Mouse (Mus musculus) neural tube, embryonic 12.5 days (tissue): Measurements from ENCODE around the gene Gm26938. TPM values are rescaled to one million over a fixed set of nuclear protein-coding genes. Genes with fewer than 3 reads are reported as not detected.

ENCODE experiments used
- ATAC-seq: fragments of 200-750 bp; cut with Nextera tagmentation; 2 replicates; pipeline ENCODE4 v1.8.0; 2017; ENCODE audit warnings: low read depth, mild to moderate bottlenecking, moderate TSS enrichment, moderate library complexity; ENCODE audit not compliant: low FRiP score
- H3K27ac ChIP-seq: fragments of 300-500 bp; sonication (generic); 2 replicates; pipeline ENCODE4 v1.5.1; 2016
- H3K27me3 ChIP-seq: fragments of 300-500 bp; sonication (generic); replicated peaks from 2 replicates; pipeline ENCODE4 v1.6.1; 2016; ENCODE audit warnings: mild to moderate bottlenecking
- H3K36me3 ChIP-seq: fragments of 300-500 bp; sonication (generic); 2 replicates; pipeline ENCODE4 v1.6.1; 2016; ENCODE audit warnings: mild to moderate bottlenecking
- H3K4me1 ChIP-seq: fragments of 300-500 bp; sonication (generic); 2 replicates; pipeline ENCODE4 v1.6.1; 2016
- H3K4me2 ChIP-seq: fragments of 300-500 bp; sonication (generic); replicated peaks from 2 replicates; pipeline ENCODE4 v1.6.1; 2016; ENCODE audit warnings: mild to moderate bottlenecking
- H3K4me3 ChIP-seq: fragments of 300-500 bp; sonication (generic); 2 replicates; pipeline ENCODE4 v1.5.1; 2016
- H3K9ac ChIP-seq: fragments of 300-500 bp; sonication (generic); 2 replicates; pipeline ENCODE4 v1.6.1; 2016; ENCODE audit warnings: mild to moderate bottlenecking
- H3K9me3 ChIP-seq: fragments of 300-500 bp; sonication (generic); 2 replicates; pipeline ENCODE4 v1.6.1; 2016; ENCODE audit warnings: mild to moderate bottlenecking
- WGBS: fragments of 180-500 bp; shearing (Covaris S2); methylation state at CpG from one replicate; pipeline ENCODE4 v1.1.7; 2016; 5-methylcytosine and 5-hydroxymethylcytosine counted together
- polyA plus RNA-seq: library from polyadenylated mRNA; unstranded; fragments of >200 nt; fragmentation: Nextera tagmentation; extraction: Ambion mirVana; gene quantifications from 2 replicates; pipeline ENCODE4 v1.2.1, GENCODE M21; 2016

Gm26938 gene
- polyA plus RNA-seq, 1 experiment from 2014 or later: not detected

DNA sequence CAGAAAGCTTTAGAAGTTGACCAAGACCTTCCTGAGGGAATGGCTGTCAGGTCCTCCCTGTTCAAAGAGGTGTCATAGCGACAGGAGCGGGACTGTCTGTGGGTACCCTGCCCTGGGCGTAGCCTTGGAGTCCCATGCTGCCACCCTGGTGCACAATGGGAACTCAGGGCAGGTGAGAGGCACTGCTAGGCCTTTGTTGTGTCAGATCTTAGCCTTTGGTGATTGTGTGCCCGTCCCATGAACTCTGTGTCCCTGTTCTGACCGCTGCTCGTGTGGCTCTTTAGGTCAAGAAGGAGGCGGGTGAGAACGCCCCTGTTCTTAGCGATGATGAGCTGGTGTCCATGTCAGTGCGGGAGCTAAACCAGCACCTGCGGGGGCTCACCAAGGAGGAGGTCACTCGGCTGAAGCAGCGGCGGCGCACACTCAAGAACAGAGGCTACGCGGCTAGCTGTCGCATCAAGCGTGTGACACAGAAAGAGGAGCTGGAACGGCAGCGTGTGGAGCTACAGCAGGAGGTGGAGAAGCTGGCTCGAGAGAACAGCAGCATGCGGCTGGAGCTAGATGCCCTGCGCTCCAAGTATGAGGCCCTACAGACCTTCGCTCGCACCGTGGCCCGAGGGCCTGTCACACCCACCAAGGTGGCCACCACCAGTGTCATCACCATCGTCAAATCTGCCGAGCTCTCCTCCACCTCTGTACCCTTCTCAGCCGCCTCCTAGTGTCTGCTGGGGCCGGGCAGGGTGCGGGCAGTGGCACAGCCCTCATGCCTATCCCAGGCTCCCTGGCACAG lies 26.2 kb downstream of the Gm26938 start:
- no peaks in the 10 kb centered on the region for H3K9me3 ChIP-seq
- peaks cover 59% of the 10 kb centered on the region for H3K4me1 ChIP-seq
- H3K27ac ChIP-seq: no peak overlapping the region
- no peaks in the 10 kb centered on the region; the same call in 1 of the 2 replicates for H3K27me3 ChIP-seq
- 92% methylated on average over 33 of the region's 33 CpGs for WGBS
- H3K36me3 ChIP-seq: peaks cover 28% of the 10 kb centered on the region
- H3K4me3 ChIP-seq: no peak overlapping the region
- no peak overlapping the region for H3K9ac ChIP-seq
- H3K4me2 ChIP-seq: no peak overlapping the region
- ATAC-seq: no peak

DNA sequence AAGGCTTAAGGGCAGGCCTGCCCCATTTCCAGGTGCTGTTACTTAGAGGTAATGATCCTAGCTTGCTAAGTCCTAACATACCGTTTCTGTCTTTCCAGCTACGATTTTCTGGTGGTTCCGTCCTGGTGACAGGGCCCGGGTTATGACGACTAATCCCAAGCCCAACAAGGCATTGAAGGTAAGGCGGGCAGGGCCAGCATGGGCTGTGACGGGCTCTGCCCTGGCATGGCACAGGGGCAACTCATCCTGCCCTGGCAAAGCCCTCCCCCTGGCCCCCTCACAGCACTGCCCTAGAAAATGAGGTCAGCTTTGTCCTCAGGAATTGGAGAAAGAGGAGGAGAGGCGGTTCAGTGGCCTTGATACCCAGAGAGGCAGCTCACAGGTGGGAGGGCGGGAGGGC lies 27.2 kb downstream of the Gm26938 start:
- Histone ChIP-seq H3K9ac (0 out of 2 replicates have a peak overlapping the region, but pooled peaks have one; percentile 8), H3K4me1 (peaks cover 62% of the 10 kb centered on the region), H3K36me3 (peaks cover 28% of the 10 kb centered on the region), H3K4me3 (no peak overlapping the region), H3K4me2 (peak overlapping the region; percentile 66), H3K27me3 (no peaks in the 10 kb centered on the region; the same call in 1 of the 2 replicates), H3K9me3 (no peaks in the 10 kb centered on the region), H3K27ac (0 out of 2 replicates have a peak overlapping the region, but pooled peaks have one; percentile 79)
- 93% methylated on average over 9 of the region's 9 CpGs for WGBS
- no peak for ATAC-seq

DNA sequence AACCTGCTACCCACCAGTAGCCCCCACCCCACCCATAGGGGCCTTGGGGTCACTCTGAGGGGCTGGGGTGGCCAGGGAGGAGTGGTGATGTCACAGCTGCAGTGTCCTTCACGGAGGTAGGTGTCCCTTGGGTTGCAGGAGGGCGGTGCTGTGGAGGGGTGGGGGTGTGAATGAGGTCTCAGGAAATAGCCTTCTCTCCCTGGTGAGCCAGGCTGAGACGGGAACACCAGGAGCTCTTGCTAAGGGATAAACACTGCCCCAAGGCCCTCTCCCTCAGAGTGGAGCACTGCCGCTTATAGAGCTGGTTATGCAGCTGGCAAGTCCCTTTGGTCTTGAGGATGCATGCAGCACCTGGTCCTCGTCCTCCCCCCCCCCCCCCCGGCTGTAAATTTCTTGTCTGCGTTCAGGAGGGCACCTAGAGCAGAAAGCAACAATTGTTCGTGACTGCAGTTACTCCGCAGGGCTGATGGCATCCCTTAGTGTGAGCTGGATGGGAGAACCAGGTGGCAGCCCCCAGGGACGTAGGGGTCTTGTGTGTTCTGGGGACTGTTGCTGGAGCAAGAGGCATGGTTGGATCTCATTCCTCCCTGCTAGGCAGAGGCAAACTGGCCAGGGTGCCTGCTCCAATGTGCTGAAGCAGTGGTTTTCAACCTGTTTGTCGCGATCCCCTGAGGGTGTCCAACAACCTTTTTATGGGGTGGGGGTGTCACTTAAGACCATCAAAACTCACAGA lies 27.9 kb downstream of the Gm26938 start:
- Histone ChIP-seq H3K9ac (peak overlapping the region; percentile 56), H3K4me2 (peak overlapping the region; percentile 66), H3K27me3 (no peaks in the 10 kb centered on the region; the same call in 1 of the 2 replicates), H3K4me1 (peaks cover 55% of the 10 kb centered on the region), H3K4me3 (peak overlapping the region; percentile 29), H3K27ac (peak overlapping the region; percentile 79), H3K9me3 (no peaks in the 10 kb centered on the region), H3K36me3 (peaks cover 28% of the 10 kb centered on the region)
- peak; percentile 52 for ATAC-seq
- WGBS: 27% methylated on average over 12 of the region's 12 CpGs

DNA sequence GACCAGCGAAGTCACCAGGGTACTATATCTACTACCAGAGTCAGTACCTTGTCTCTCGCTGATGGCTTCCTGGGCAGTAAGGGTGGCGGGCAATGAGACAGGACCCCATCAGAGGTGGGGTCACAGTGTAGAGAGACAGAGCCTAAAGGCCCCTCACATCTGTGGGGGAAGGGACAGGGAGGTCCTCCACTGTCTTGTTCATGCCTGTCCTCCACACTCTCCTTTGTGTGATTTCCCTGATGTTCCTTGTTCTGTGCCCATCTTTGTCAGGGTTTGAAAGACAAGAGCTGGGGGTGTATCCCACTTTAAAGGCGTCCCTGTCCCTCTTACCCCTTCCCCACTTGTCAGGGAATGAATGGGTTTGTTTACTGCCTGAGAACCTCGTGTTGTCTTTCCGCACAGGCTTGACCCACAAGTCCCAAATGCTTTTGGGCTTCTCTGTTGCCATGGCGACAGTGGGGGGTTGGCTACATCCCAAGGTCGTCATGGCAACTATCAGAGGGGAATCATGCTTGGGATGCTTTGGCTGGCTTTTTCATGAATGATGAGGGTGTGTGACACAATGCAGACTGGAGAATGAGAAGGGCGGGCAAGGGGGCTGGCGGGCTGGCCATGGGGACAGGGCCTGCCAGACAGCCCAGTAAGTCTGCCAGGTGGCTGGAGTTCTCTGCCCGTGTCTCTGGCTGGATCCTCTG lies 28.6 kb downstream of the Gm26938 start:
- Histone ChIP-seq H3K4me2 (peak overlapping the region; percentile 66), H3K9ac (peak overlapping the region; percentile 56), H3K27ac (peak overlapping the region; percentile 79), H3K4me3 (peak overlapping the region; percentile 29), H3K36me3 (peaks cover 28% of the 10 kb centered on the region), H3K4me1 (peaks cover 56% of the 10 kb centered on the region), H3K27me3 (no peaks in the 10 kb centered on the region; the same call in 1 of the 2 replicates), H3K9me3 (no peaks in the 10 kb centered on the region)
- WGBS: 17% methylated on average over 11 of the region's 11 CpGs
- ATAC-seq: peak; percentile 91

DNA sequence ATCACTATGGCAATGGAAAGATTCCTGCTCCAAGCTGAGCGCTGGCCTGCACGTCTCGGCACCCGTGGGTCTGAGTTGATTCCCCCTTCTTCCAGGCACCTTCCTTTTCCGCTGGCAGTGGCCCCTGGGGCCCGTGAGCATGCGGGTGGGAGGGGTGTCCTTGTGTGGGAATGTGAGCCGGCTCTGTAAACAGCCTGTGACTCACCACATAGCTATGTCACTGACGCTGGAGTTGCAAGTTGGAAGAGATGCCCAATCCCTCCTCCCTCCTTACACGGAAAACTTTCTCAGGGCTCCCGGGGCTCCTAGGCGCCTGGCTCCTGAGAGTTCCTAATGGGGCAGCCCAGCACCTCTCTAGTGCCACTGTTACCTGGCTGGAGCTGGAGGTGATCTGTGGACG lies 29.3 kb downstream of the Gm26938 start:
- Histone ChIP-seq H3K4me1 (peaks cover 63% of the 10 kb centered on the region), H3K9ac (no peak overlapping the region), H3K36me3 (peaks cover 26% of the 10 kb centered on the region), H3K4me3 (no peak overlapping the region), H3K4me2 (peak overlapping the region; percentile 66), H3K27ac (peak overlapping the region; percentile 79; the same call in 1 of the 2 replicates), H3K27me3 (no peaks in the 10 kb centered on the region; the same call in 1 of the 2 replicates), H3K9me3 (no peaks in the 10 kb centered on the region)
- peak; percentile 7; the same call in 1 of the 2 replicates for ATAC-seq
- 24% methylated on average over 13 of the region's 13 CpGs for WGBS

DNA sequence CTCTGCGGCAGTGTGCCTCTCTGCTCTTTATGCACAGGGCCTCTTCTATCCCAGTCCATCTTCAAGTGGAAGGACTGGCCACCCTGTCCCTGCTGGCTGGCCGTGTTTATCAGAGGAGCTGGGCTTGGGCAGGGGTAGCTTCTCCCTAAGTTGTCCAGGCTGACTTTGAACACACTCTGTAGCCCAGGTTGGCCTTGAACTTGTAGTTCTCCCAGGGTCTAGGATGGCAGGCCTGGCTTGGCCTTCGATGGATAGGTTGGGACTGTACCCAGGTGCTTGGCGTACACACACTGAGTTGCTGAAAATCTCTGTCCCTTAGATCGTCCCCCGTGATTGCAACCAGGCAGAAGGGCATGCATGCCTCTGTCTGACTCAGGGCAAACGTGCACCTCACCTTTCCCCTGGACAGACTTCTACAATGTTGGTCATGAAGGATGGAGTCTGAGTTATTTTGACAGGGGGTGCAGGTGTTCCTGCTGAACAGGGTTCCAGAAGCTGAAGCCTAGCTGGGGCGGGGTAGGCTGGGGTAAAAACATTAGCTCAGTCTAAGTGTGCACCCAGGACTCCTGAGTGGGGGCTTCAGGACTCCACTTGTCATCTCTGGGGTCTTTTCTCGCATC lies 30.1 kb downstream of the Gm26938 start:
- Histone ChIP-seq H3K4me3 (no peak overlapping the region), H3K9ac (no peak overlapping the region), H3K27me3 (no peaks in the 10 kb centered on the region; the same call in 1 of the 2 replicates), H3K36me3 (peaks cover 19% of the 10 kb centered on the region), H3K27ac (no peak overlapping the region), H3K9me3 (no peaks in the 10 kb centered on the region), H3K4me1 (peaks cover 68% of the 10 kb centered on the region), H3K4me2 (peak overlapping the region; percentile 66; the same call in 1 of the 2 replicates)
- ATAC-seq: no peak
- 86% methylated on average over 9 of the region's 9 CpGs for WGBS

DNA sequence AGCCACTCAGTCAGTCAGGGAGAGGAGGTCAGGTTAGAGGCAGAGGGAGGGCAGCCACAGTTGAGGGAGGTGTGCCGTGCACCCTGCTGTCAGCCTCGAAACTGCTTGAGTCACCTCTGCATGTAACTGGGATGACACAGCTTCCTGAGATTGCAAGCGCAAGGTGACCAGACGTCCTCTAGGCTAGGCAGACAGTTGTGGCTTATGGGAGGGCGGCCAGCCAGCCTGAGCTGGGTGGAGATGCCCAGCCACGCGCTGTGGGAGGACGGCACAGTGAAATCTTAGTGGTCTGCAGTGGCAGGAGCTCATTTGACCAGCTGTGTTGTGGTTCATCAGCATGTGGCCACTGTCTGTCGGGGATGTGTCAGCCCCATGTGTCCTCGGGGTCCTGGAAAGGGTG lies 31.3 kb downstream of the Gm26938 start:
- 0 out of 2 replicates have a peak overlapping the region, but pooled peaks have one; percentile 21 for H3K9ac ChIP-seq
- 71% methylated on average over 10 of the region's 10 CpGs for WGBS

DNA sequence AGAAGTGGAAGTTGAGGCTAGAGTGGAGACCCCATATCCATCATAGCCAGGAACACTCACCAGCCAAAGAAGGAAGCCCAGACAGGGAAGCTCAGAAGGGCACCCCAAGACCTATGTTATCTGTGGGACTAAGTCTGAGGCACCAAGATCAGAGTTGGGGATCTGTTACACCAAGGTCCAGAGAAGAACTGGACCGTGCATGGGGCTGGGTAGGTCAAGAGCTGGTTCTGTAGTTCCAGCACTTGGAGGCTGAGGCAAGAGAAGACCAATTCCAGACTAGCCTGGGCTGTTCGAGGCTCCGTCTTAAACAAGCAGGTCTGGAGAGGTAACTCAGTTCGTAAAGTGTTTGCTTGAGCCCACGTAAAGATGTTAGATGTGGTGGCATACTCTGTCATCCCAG lies 32.1 kb downstream of the Gm26938 start:
- Histone ChIP-seq H3K4me1 (peaks cover 66% of the 10 kb centered on the region), H3K4me3 (no peak overlapping the region), H3K36me3 (peaks cover 1% of the 10 kb centered on the region; the same call in 1 of the 2 replicates), H3K9ac (no peak overlapping the region), H3K27ac (no peak overlapping the region), H3K9me3 (no peaks in the 10 kb centered on the region), H3K4me2 (no peak overlapping the region), H3K27me3 (no peaks in the 10 kb centered on the region; the same call in 1 of the 2 replicates)
- 94% methylated on average over 5 of the region's 5 CpGs for whole genome bisulfite sequencing
- no peak for ATAC-seq

More for the DNA sequence above, 31.3 kb downstream of the Gm26938 start:
- H3K4me2 ChIP-seq: no peak overlapping the region
- H3K4me1 ChIP-seq: peaks cover 71% of the 10 kb centered on the region
- no peaks in the 10 kb centered on the region for H3K9me3 ChIP-seq
- peaks cover 8% of the 10 kb centered on the region for H3K36me3 ChIP-seq
- H3K4me3 ChIP-seq: no peak overlapping the region
- no peak overlapping the region for H3K27ac ChIP-seq
- no peaks in the 10 kb centered on the region; the same call in 1 of the 2 replicates for H3K27me3 ChIP-seq
- no peak for ATAC-seq

DNA sequence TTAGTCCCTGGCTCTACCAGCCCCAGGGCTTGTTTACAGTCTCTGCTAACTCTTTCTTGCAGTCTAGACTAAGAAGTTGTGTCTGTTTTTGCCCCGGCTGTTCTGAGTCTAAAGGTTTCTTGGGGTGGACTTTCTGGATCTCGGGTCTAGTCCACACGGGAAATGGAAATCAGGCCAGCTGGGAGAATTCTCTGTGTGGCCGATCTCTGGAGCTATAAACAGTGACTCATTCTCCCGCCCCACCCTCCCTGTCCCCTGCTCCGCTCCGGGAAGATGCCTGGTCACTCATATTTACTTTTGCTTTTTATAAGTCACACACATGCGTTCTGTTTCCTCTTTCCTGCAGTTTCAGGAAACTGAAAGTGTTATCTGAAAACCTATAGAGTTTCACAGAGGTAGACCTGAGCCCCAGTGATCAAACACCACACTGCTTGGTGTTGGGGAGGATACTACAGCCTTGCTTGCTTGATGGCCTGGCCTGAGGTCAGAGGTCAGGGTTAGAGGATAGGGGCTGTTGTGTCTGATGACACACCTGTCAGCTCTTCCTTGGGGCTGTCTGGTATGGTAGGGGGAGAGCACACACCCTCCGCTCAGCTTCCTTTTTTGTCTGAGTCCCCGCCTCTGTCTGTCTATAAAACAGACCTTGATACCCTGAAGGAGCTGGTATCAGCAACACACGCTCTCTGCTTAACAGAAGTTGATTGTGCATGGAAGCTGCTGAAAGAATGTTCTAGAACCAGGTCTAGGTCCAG lies 32.7 kb downstream of the Gm26938 start:
- 0 out of 2 replicates have a peak overlapping the region, but pooled peaks have one; percentile 1 for H3K4me3 ChIP-seq
- peak overlapping the region; percentile 100 for H3K4me2 ChIP-seq
- H3K9me3 ChIP-seq: no peaks in the 10 kb centered on the region
- no peaks in the 10 kb centered on the region for H3K36me3 ChIP-seq
- no peaks in the 10 kb centered on the region for H3K27me3 ChIP-seq
- H3K27ac ChIP-seq: no peak overlapping the region
- peaks cover 60% of the 10 kb centered on the region for H3K4me1 ChIP-seq
- no peak for ATAC-seq
- no peak overlapping the region for H3K9ac ChIP-seq
- 71% methylated on average over 11 of the region's 11 CpGs for WGBS

DNA sequence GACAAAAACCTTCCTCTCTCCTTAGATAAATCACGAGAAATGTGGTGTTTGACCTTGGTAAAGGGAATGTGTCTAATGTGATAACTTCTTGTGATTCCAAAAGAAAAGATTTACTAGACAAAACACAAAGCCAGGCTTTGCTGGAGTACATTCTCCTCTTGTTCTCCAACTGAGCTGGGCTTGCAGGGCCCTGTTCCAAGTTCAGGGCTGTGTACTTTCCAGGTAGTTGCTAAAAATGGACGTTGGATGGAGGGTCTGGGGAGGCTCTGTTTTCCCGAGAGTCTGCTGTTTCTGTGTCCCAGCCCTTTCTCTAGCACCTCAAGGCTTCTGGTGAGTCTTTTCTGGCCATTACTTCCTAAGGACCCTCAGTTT lies 33.3 kb downstream of the Gm26938 start:
- 57% methylated on average over 3 of the region's 3 CpGs for WGBS
- H3K36me3 ChIP-seq: no peaks in the 10 kb centered on the region
- no peak overlapping the region for H3K27ac ChIP-seq
- H3K4me2 ChIP-seq: peak overlapping the region; percentile 100
- no peak for ATAC-seq
- no peak overlapping the region for H3K4me3 ChIP-seq
- no peaks in the 10 kb centered on the region for H3K9me3 ChIP-seq
- no peak overlapping the region for H3K9ac ChIP-seq
- peaks cover 54% of the 10 kb centered on the region for H3K4me1 ChIP-seq
- no peaks in the 10 kb centered on the region for H3K27me3 ChIP-seq
